Mouse (Mus musculus) hematopoietic stem cell, adult 5-6 weeks (primary cell): ENCODE measurements around the gene 3110040M04Rik. TPM values are rescaled to one million over a fixed set of nuclear protein-coding genes. Genes with fewer than 3 reads are reported as not detected.

Experiments
- ATAC-seq, 2 experiments: fragments of 125-278 bp in 1 of 2; replicated peaks in 1 of 2; 2 replicates each; pipeline ENCODE4 v1.8.0; 2016 to 2017; ENCODE audit warnings: inconsistent platforms in 2 of 2, mild to moderate bottlenecking in 2 of 2, moderate number of reproducible peaks in 2 of 2, low read depth in 1 of 2, moderate TSS enrichment in 1 of 2; ENCODE audit not compliant: low FRiP score in 2 of 2, poor library complexity in 2 of 2, severe bottlenecking in 2 of 2, insufficient read depth in 1 of 2, low TSS enrichment in 1 of 2
- total RNA-seq: library from RNA; stranded (forward); fragments of 172-1452, 232-1000 nt; gene quantifications from 2 replicates; pipeline ENCODE4 v1.2.3, GENCODE M21; 2017

3110040M04Rik gene
- total RNA-seq, 1 experiment from 2014 or later = not detected

- ATAC-seq = no peak
Observed at GRCm38 (mm10) chr1:151222561-151223267, 18.8 kb downstream of the 3110040M04Rik start.

GRCm38 (mm10) chr1:151223377-151223776 is 19.5 kb downstream of the 3110040M04Rik start:
- no peak for ATAC-seq

- no peak for ATAC-seq
Observed at GRCm38 (mm10) chr1:151224536-151224935, 20.6 kb downstream of the 3110040M04Rik start.

GRCm38 (mm10) chr1:151227506-151227905 is 23.6 kb downstream of the 3110040M04Rik start:
- no peak for ATAC-seq

- ATAC-seq = peak; percentile 36 to 42; a peak in 2 of 4 replicates
Observed at GRCm38 (mm10) chr1:151228320-151228989, 24.5 kb downstream of the 3110040M04Rik start.

- no peak for ATAC-seq
Observed at GRCm38 (mm10) chr1:151232346-151232745, 28.4 kb downstream of the 3110040M04Rik start.

GRCm38 (mm10) chr1:151233756-151234155 is 29.8 kb downstream of the 3110040M04Rik start:
- ATAC-seq = no peak

- no peak for ATAC-seq
Observed at GRCm38 (mm10) chr1:151235574-151235973, 31.7 kb downstream of the 3110040M04Rik start.

GRCm38 (mm10) chr1:151236141-151236930 is 32.4 kb downstream of the 3110040M04Rik start:
- ATAC-seq = peak; percentile 48 to 71; a peak in 3 of 4 replicates

GRCm38 (mm10) chr1:151237780-151238179 is 33.9 kb downstream of the 3110040M04Rik start:
- no peak for ATAC-seq

GRCm38 (mm10) chr1:151243332-151243731 is 39.4 kb downstream of the 3110040M04Rik start:
- no peak for ATAC-seq

GRCm38 (mm10) chr1:151244013-151244412 is 40.1 kb downstream of the 3110040M04Rik start:
- ATAC-seq = no peak; a peak in 1 of 4 replicates

GRCm38 (mm10) chr1:151244761-151245160 is 40.8 kb downstream of the 3110040M04Rik start:
- peak; percentile 32 to 36; a peak in 1 of 4 replicates for ATAC-seq

- ATAC-seq = peak; percentile 42 to 68; a peak in 3 of 4 replicates
Observed at GRCm38 (mm10) chr1:151245165-151245564, 41.2 kb downstream of the 3110040M04Rik start.

GRCm38 (mm10) chr1:151245846-151246245 is 41.9 kb downstream of the 3110040M04Rik start:
- ATAC-seq = no peak

GRCm38 (mm10) chr1:151250109-151250508 is 46.2 kb downstream of the 3110040M04Rik start:
- no peak for ATAC-seq

GRCm38 (mm10) chr1:151250529-151251193 is 46.7 kb downstream of the 3110040M04Rik start:
- ATAC-seq = peak; percentile 90 to 91
